In the genomic region with DNA sequence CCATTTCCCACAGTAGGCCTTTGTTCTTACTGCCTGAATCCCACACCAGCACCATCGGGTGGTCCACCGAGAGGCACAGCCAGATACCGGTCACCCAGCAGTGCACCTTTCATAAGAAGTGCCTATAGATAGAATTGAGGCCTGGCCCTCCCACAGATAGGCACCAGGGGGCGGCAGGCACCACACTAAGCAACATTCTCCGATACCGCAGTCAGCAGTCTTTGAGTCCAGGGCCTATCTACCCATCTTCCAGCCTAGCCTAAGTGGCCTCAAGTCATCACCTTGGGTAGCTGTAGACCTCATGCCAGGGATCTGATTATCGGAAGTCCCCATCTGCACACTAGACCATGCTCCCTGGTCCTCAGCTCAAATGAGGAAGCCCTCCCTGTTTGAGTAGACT, we compare ENCODE assay signal across 7 mouse cellular contexts. TPM values are rescaled to one million over a fixed set of nuclear protein-coding genes. Genes with fewer than 3 reads are reported as not detected.
A peak's percentile ranks its signal among the peaks of the same experiment; 100 is the strongest.
DNase-seq lines count a peak whose midpoint lies in the region; ATAC-seq lines count a peak whose summit lies in the region.

No protein-coding gene starts in this region.

- 53% methylated on average over 7 of the region's 7 CpGs for WGBS in hindbrain, embryonic 11.5 days
- WGBS in lung, embryonic 16.5 days, result 28% methylated on average over 7 of the region's 7 CpGs

- peak; percentile 42 for ATAC-seq in hindbrain, embryonic 11.5 days (ENCODE audit: low FRiP score)
- ATAC-seq in lung, embryonic 16.5 days (ENCODE audit: low read depth), result peak; percentile 65

- H3K27ac ChIP-seq in hindbrain, embryonic 11.5 days (ENCODE audit: low read depth, low read length), result no peak overlapping the region
- H3K27ac ChIP-seq in lung, embryonic 16.5 days (ENCODE audit: low read length), result peak overlapping the region; percentile 70

- no peak overlapping the region for H3K4me3 ChIP-seq in hindbrain, embryonic 11.5 days (ENCODE audit: low read depth, low read length)
- H3K4me3 ChIP-seq in lung, embryonic 16.5 days (ENCODE audit: low read length), result no peak overlapping the region

- H3K4me1 ChIP-seq in hindbrain, embryonic 11.5 days (replicated peaks; ENCODE audit: control insufficient read depth, insufficient read depth, low read length), result peaks cover 7% of the 10 kb centered on the region
- peaks cover 9% of the 10 kb centered on the region for H3K4me1 ChIP-seq in lung, embryonic 16.5 days (replicated peaks; ENCODE audit: control insufficient read depth, insufficient read depth, low read length)

- H3K4me2 ChIP-seq in hindbrain, embryonic 11.5 days (replicated peaks; ENCODE audit: low read depth, low read length), result no peak overlapping the region
- H3K4me2 ChIP-seq in lung, embryonic 16.5 days (ENCODE audit: low read depth, low read length), result no peak overlapping the region

- H3K27me3 ChIP-seq in hindbrain, embryonic 11.5 days (ENCODE audit: control insufficient read depth, insufficient read depth, low read length), result 0 out of 2 replicates have a peak, but pooled peaks cover 3% of the 10 kb centered on the region
- H3K27me3 ChIP-seq in lung, embryonic 16.5 days (ENCODE audit: control insufficient read depth, insufficient read depth, low read depth, low read length), result no peaks in the 10 kb centered on the region; the same call in 1 of the 2 replicates

- no peak overlapping the region for H3K9ac ChIP-seq in hindbrain, embryonic 11.5 days (ENCODE audit: low read depth, low read length)
- H3K9ac ChIP-seq in lung, embryonic 16.5 days (ENCODE audit: low read length), result no peak overlapping the region

- H3K9me3 ChIP-seq in hindbrain, embryonic 11.5 days (ENCODE audit: control insufficient read depth, low read length), result no peaks in the 10 kb centered on the region
- H3K9me3 ChIP-seq in lung, embryonic 16.5 days (ENCODE audit: control insufficient read depth, low read length), result no peaks in the 10 kb centered on the region

- peaks cover 20% of the 10 kb centered on the region for H3K36me3 ChIP-seq in hindbrain, embryonic 11.5 days (ENCODE audit: control insufficient read depth, insufficient read depth, low read length)
- peaks cover 32% of the 10 kb centered on the region for H3K36me3 ChIP-seq in lung, embryonic 16.5 days (ENCODE audit: control insufficient read depth, insufficient read depth, low read length)

- DNase-seq in CD4-positive, CD25-positive, alpha-beta regulatory T cell, adult 2 months (ENCODE audit: low read depth, low spot score), result peak; percentile 77
- DNase-seq in MN1 (ENCODE audit: low spot score), result peak; percentile 73
- DNase-seq in embryo, embryonic 9.5 days (ENCODE audit: extremely low spot score), result peak; percentile 66
- peak; percentile 78 for DNase-seq in hindbrain, embryonic 11.5 days (ENCODE audit: low spot score)
- DNase-seq in layer of hippocampus, postnatal 25 days (ENCODE audit: extremely low spot score in 1 of 2, low spot score in 1 of 2), result peak; percentile 59 to 74
- peak; percentile 81 for DNase-seq in right cerebral cortex, adult 18-20 months

RNA-seq across cellular contexts. Expression of a gene that starts 17.6 kb away (rescaled TPM):
- 31.5 and 37.4 TPM in 2 replicates for polyA plus RNA-seq in hindbrain, embryonic 11.5 days (2014; fragmentation: Nextera tagmentation; extraction: Ambion mirVana)
- 10 to 100 TPM; 34.9 to 37.1 TPM for total RNA-seq in layer of hippocampus, postnatal 25 days (2021)
- 47.3 and 48.4 TPM in 2 replicates for polyA plus RNA-seq in lung, embryonic 16.5 days (2015; fragmentation: Nextera tagmentation; extraction: Ambion mirVana)

RNA-seq across cellular contexts. Expression of a gene that starts 20.8 kb away (rescaled TPM):
- 159 and 269 TPM in 2 replicates for polyA plus RNA-seq in hindbrain, embryonic 11.5 days (2014; fragmentation: Nextera tagmentation; extraction: Ambion mirVana)
- total RNA-seq in layer of hippocampus, postnatal 25 days (2021), result 10 to 100 TPM; 30.2 to 37.9 TPM
- polyA plus RNA-seq in lung, embryonic 16.5 days (2015; fragmentation: Nextera tagmentation; extraction: Ambion mirVana), result 0.54 and 0.55 TPM in 2 replicates

RNA-seq across cellular contexts. Expression of a gene that starts 53.2 kb away (rescaled TPM):
- polyA plus RNA-seq in hindbrain, embryonic 11.5 days (2014; fragmentation: Nextera tagmentation; extraction: Ambion mirVana), result 1.0 and 1.1 TPM in 2 replicates
- 1 to 10 TPM in 1 of 2 experiments, under 1 TPM in 1; 0.62 to 1.9 TPM for total RNA-seq in layer of hippocampus, postnatal 25 days (2021)
- polyA plus RNA-seq in lung, embryonic 16.5 days (2015; fragmentation: Nextera tagmentation; extraction: Ambion mirVana), result 1.7 and 1.9 TPM in 2 replicates

Comparison
In these comparisons a context has a peak if more than half of its experiments do, and no peak if none do; other contexts are left out.
1. RNA of a gene that starts 20.8 kb away (polyA plus RNA-seq): 159 to 269 TPM in hindbrain, embryonic 11.5 days; 0.54 to 0.55 TPM in lung, embryonic 16.5 days; every median in the first group is over 100 times any median in the second.
2. Peak in every context shown above with its lines, with median percentiles within 50 percentile points of each other: DNase-seq.